Mouse (Mus musculus) kidney, adult 2 months (tissue): ENCODE data around the gene Gsk3b.

Experiments used
- CTCF ChIP-seq: fragments of 200-500 bp; conservative IDR thresholded peaks from 2 replicates; pipeline ENCODE4 v1.5.1; 2011; ENCODE audit warnings: low read depth, mild to moderate bottlenecking, control low read depth, low read length, moderate library complexity, mixed read lengths; ENCODE audit not compliant: insufficient read depth, insufficient read length
- POLR2A ChIP-seq: fragments of 200-500 bp; IDR thresholded peaks from one replicate; pipeline ENCODE4 v1.6.1; 2011; ENCODE audit warnings: low read depth, low read length, control low read depth

DNA sequence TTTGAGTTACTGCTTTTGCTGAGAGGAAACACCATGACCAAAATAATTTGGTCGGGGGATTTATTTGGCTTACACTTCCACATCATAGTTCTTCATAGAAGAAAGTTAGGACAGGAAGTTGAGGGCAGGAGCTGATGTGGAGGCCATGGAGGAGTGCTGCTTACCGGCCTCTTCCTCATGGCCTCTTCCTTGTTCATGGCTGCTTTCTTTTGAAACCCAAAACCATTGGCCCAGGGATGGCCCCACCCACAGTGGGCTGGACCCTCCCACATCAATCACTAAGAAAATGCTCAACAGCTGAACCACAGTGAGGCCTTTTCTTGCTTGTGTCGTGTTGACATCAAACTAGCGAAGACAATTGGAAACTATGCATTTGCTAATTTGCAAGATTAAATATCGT, 40.4 kb downstream of the Gsk3b start:
- TF ChIP-seq POLR2A = no peak
- no peak for TF ChIP-seq CTCF
